In the genomic region with DNA sequence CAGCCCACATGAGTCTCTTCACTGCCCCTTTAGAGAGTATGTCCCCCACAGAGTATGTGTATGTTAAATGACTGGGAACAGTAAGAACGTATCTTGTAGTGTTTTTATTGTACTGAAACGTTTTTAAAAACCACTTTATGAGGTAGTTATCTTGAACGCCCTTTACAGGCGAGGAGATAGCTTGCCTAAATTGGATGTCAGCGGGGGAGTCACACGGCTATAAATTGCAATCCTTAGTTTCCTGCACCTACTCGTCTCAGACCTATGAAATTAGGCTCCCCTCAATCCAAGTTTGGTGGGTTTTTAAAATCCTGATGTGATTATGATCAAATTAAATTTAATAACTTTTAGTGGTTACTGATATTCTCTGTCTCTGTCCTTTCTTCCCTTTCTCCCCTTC, we compare ENCODE assay signal across 10 mouse cellular contexts. TPM values are rescaled to one million over a fixed set of nuclear protein-coding genes. Genes with fewer than 3 reads are reported as not detected.
DNase-seq lines count a peak whose midpoint lies in the region; ATAC-seq and TF ChIP-seq lines count a peak whose summit lies in the region.
"Had no signal": no experiment of that assay in that cellular context is flagged by ENCODE, and none has a peak within 500 bp of the region (broad histone marks: within the 10 kb centered on the region; RNA-seq: fewer than 3 reads in every experiment).

No protein-coding gene starts in this region.

- no peak overlapping the region for H3K27ac ChIP-seq in forebrain, embryonic 15.5 days (replicated peaks)
- no peak overlapping the region for H3K27ac ChIP-seq in forebrain, embryonic 11.5 days (ENCODE audit: low read depth, low read length)
- peak overlapping the region; percentile 94 for H3K27ac ChIP-seq in left cerebral cortex, adult 2 months
- no peak overlapping the region; the same call in 1 of the 2 replicates for H3K27ac ChIP-seq in intestine, embryonic 16.5 days (ENCODE audit: low read length)
- no peak overlapping the region for H3K27ac ChIP-seq in neural tube, embryonic 13.5 days (replicated peaks)

- no peak overlapping the region for H3K9ac ChIP-seq in forebrain, embryonic 15.5 days (replicated peaks)
- H3K9ac ChIP-seq in forebrain, embryonic 11.5 days (ENCODE audit: low read length): no peak overlapping the region
- H3K9ac ChIP-seq in intestine, embryonic 16.5 days (ENCODE audit: low read depth, low read length): 0 out of 2 replicates have a peak overlapping the region, but pooled peaks have one; percentile 84
- H3K9ac ChIP-seq in neural tube, embryonic 13.5 days: peak overlapping the region; percentile 79; the same call in 1 of the 2 replicates

- no peak for TF ChIP-seq CTCF in left cerebral cortex, adult 2 months (IDR thresholded peaks at IDR 0.05)

- no peak for ATAC-seq in forebrain, embryonic 15.5 days (replicated peaks)
- ATAC-seq in forebrain, embryonic 11.5 days (replicated peaks; ENCODE audit: low FRiP score): no peak
- ATAC-seq in intestine, embryonic 16.5 days: no peak
- no peak for ATAC-seq in neural tube, embryonic 13.5 days (ENCODE audit: low read depth)

- no peaks in the 10 kb centered on the region for H3K9me3 ChIP-seq in forebrain, embryonic 15.5 days
- no peaks in the 10 kb centered on the region for H3K9me3 ChIP-seq in forebrain, embryonic 11.5 days (ENCODE audit: control insufficient read depth, low read length)
- no peaks in the 10 kb centered on the region for H3K9me3 ChIP-seq in intestine, embryonic 16.5 days (ENCODE audit: control insufficient read depth, low read length)
- H3K9me3 ChIP-seq in neural tube, embryonic 13.5 days: no peaks in the 10 kb centered on the region

- H3K4me1 ChIP-seq in forebrain, embryonic 15.5 days: peaks cover 14% of the 10 kb centered on the region
- H3K4me1 ChIP-seq in forebrain, embryonic 11.5 days (replicated peaks; ENCODE audit: control insufficient read depth, insufficient read depth, low read length): peaks cover 4% of the 10 kb centered on the region; the same call in 1 of the 2 replicates
- 0 out of 2 replicates have a peak, but pooled peaks cover 11% of the 10 kb centered on the region for H3K4me1 ChIP-seq in intestine, embryonic 16.5 days (ENCODE audit: control insufficient read depth, insufficient read depth, low read length)
- peaks cover 18% of the 10 kb centered on the region for H3K4me1 ChIP-seq in neural tube, embryonic 13.5 days (replicated peaks)

- DNase-seq in forebrain, embryonic 11.5 days (ENCODE audit: low spot score): no peak
- no peak for DNase-seq in left cerebral cortex, adult 2 months (ENCODE audit: extremely low spot score in 1 of 2, low spot score in 2 of 2)
- no peak for DNase-seq in left cerebral cortex, adult 11 months (ENCODE audit: low spot score)
- DNase-seq in embryo, embryonic 10.5 days (ENCODE audit: low spot score): no peak
- DNase-seq in cerebellum, postnatal 36 days: no peak
- DNase-seq: cerebellum, adult 9-11 months; gastrocnemius, postnatal 10 days had no signal

- H3K4me3 ChIP-seq in forebrain, embryonic 15.5 days: 0 out of 2 replicates have a peak overlapping the region, but pooled peaks have one; percentile 85
- H3K4me3 ChIP-seq in forebrain, embryonic 11.5 days (ENCODE audit: low read depth, low read length): no peak overlapping the region
- peak overlapping the region; percentile 63 for H3K4me3 ChIP-seq in left cerebral cortex, adult 2 months
- H3K4me3 ChIP-seq in intestine, embryonic 16.5 days (ENCODE audit: low read length): no peak overlapping the region; the same call in 1 of the 2 replicates
- peak overlapping the region; percentile 65 for H3K4me3 ChIP-seq in neural tube, embryonic 13.5 days

- peak overlapping the region; percentile 81; the same call in 1 of the 2 replicates for H3K4me2 ChIP-seq in forebrain, embryonic 15.5 days (replicated peaks)
- H3K4me2 ChIP-seq in forebrain, embryonic 11.5 days (ENCODE audit: low read depth, low read length, severe bottlenecking): no peak overlapping the region
- H3K4me2 ChIP-seq in intestine, embryonic 16.5 days (ENCODE audit: low read depth, low read length): peak overlapping the region; percentile 99
- peak overlapping the region; percentile 85 for H3K4me2 ChIP-seq in neural tube, embryonic 13.5 days

- H3K27me3 ChIP-seq in forebrain, embryonic 15.5 days: no peaks in the 10 kb centered on the region
- no peaks in the 10 kb centered on the region for H3K27me3 ChIP-seq in forebrain, embryonic 11.5 days (ENCODE audit: control insufficient read depth, insufficient read depth, low read length)
- H3K27me3 ChIP-seq in intestine, embryonic 16.5 days (replicated peaks; ENCODE audit: control insufficient read depth, insufficient read depth, low read length): no peaks in the 10 kb centered on the region
- 0 out of 2 replicates have a peak, but pooled peaks cover 4% of the 10 kb centered on the region for H3K27me3 ChIP-seq in neural tube, embryonic 13.5 days

- 80% methylated on average over 7 of the region's 7 CpGs for WGBS in forebrain, embryonic 15.5 days
- WGBS in forebrain, embryonic 11.5 days: 89% methylated on average over 7 of the region's 7 CpGs
- 61% methylated on average over 7 of the region's 7 CpGs for WGBS in intestine, embryonic 16.5 days
- 57% methylated on average over 7 of the region's 7 CpGs for WGBS in neural tube, embryonic 13.5 days

- intact Hi-C loops in left cerebral cortex, adult 2 months (cut with DNase I): no loop called here

- H3K36me3 ChIP-seq in forebrain, embryonic 15.5 days: no peaks in the 10 kb centered on the region
- H3K36me3 ChIP-seq in forebrain, embryonic 11.5 days (ENCODE audit: control insufficient read depth, insufficient read depth, low read length): no peaks in the 10 kb centered on the region
- H3K36me3 ChIP-seq in intestine, embryonic 16.5 days (ENCODE audit: control insufficient read depth, insufficient read depth, low read length): no peaks in the 10 kb centered on the region
- H3K36me3 ChIP-seq in neural tube, embryonic 13.5 days: no peaks in the 10 kb centered on the region

RNA-seq across cellular contexts. Expression of a gene that starts 1.4 kb away (rescaled TPM):
- polyA plus RNA-seq in forebrain, embryonic 15.5 days (2015; fragmentation: Nextera tagmentation; extraction: Ambion mirVana): 8.1 and 8.2 TPM in 2 replicates
- 6.8 and 8.3 TPM in 2 replicates for polyA plus RNA-seq in forebrain, embryonic 11.5 days (2014; fragmentation: Nextera tagmentation; extraction: Ambion mirVana)
- total RNA-seq in left cerebral cortex, adult 2 months (2021): 10 to 100 TPM; 80.1 to 80.7 TPM
- polyA plus RNA-seq in intestine, embryonic 16.5 days (2015; fragmentation: Nextera tagmentation; extraction: Ambion mirVana): 11.2 and 11.4 TPM in 2 replicates
- polyA plus RNA-seq in neural tube, embryonic 13.5 days (2015; fragmentation: Nextera tagmentation; extraction: Ambion mirVana): 7.0 and 8.0 TPM in 2 replicates

Comparison
In these comparisons a context has a peak if more than half of its experiments do, and no peak if none do; other contexts are left out.
1. H3K4me3 ChIP-seq: peak in forebrain, embryonic 15.5 days (single experiment), left cerebral cortex, adult 2 months (single experiment) and neural tube, embryonic 13.5 days (single experiment); none in forebrain, embryonic 11.5 days (single experiment) and intestine, embryonic 16.5 days (single experiment).
2. H3K9ac ChIP-seq: peak in intestine, embryonic 16.5 days (single experiment) and neural tube, embryonic 13.5 days (single experiment); none in forebrain, embryonic 15.5 days (single experiment) and forebrain, embryonic 11.5 days (single experiment).